Mouse (Mus musculus): Measurements from ENCODE around the gene Fn1. TPM values are rescaled to one million over a fixed set of nuclear protein-coding genes. Genes with fewer than 3 reads are reported as not detected.

Gene Fn1
- polyA plus RNA-seq, 1 experiment from 2014 or later, result 191 TPM

Other genes with a start within 250 kb of the Fn1 start
- gene Abca12, start 238.3 kb downstream of the Fn1 start, polyA plus RNA-seq (2016; fragmentation: Nextera tagmentation; extraction: Ambion mirVana), result 0.04 TPM in 1 of 2 replicates, not detected in the other
- 78.5 and 91.1 TPM in 2 replicates for gene Atic, start 96.0 kb downstream of the Fn1 start, polyA plus RNA-seq (2016; fragmentation: Nextera tagmentation; extraction: Ambion mirVana)